Mouse (Mus musculus) G1E (cell line): ENCODE measurements around the gene Serinc3. TPM values are rescaled to one million over a fixed set of nuclear protein-coding genes. Genes with fewer than 3 reads are reported as not detected.
"Not testable (repeated sequence)": the region's sequence is repeated elsewhere in the genome, so short reads cannot be mapped to it uniquely, and the experiment has no call there.

Experiments
- ATAC-seq: 2 replicates; pipeline ENCODE4 v1.8.0; 2016; ENCODE audit warnings: mild to moderate bottlenecking; ENCODE audit not compliant: insufficient number of reproducible peaks, poor library complexity, low FRiP score, severe bottlenecking; ENCODE audit errors: extremely low read depth
- DNase-seq: peaks from one replicate; pipeline ENCODE4 v3.0.0; 2012; ENCODE audit warnings: low spot score
- H3K27me3 ChIP-seq: 2 replicates; pipeline ENCODE4 v1.6.1; 2012; ENCODE audit warnings: mild to moderate bottlenecking, low read length, inconsistent platforms; ENCODE audit not compliant: insufficient read depth
- H3K36me3 ChIP-seq: replicated peaks from 2 replicates; pipeline ENCODE3; 2012; ENCODE audit warnings: mild to moderate bottlenecking, inconsistent platforms
- H3K4me1 ChIP-seq: 2 replicates; pipeline ENCODE4 v1.6.1; 2012; ENCODE audit warnings: low read depth, low read length, inconsistent platforms, mixed read lengths; ENCODE audit not compliant: insufficient read depth
- H3K4me3 ChIP-seq: 2 replicates; pipeline ENCODE4 v1.5.1; 2012; ENCODE audit warnings: low read depth, mild to moderate bottlenecking, inconsistent platforms, low read length, moderate library complexity, mixed read lengths
- H3K9me3 ChIP-seq: replicated peaks from 2 replicates; pipeline ENCODE4 v1.6.1; 2012; ENCODE audit warnings: inconsistent platforms
- CTCF ChIP-seq: IDR thresholded peaks from 2 replicates; pipeline ENCODE4 v1.5.1; 2012; ENCODE audit warnings: low read depth, low read length, inconsistent platforms, mixed read lengths
- GATA1 ChIP-seq: IDR thresholded peaks from 2 replicates; pipeline ENCODE4 v1.6.1; 2012; ENCODE audit warnings: borderline replicate concordance, low read length, inconsistent platforms, mixed read lengths
- GATA2 ChIP-seq: IDR thresholded peaks from 2 replicates; pipeline ENCODE4 v1.6.1; 2012; ENCODE audit warnings: low read depth, low read length, inconsistent platforms, borderline replicate concordance
- POLR2AphosphoS5 ChIP-seq: IDR thresholded peaks from 2 replicates; pipeline ENCODE4 v1.6.1; 2012; ENCODE audit warnings: low read depth, low read length, inconsistent platforms; ENCODE audit not compliant: insufficient replicate concordance
- TAL1 ChIP-seq: conservative IDR thresholded peaks from 2 replicates; pipeline ENCODE4 v1.6.1; 2012; ENCODE audit warnings: low read depth, low read length, inconsistent platforms, mixed read lengths
- polyA plus RNA-seq: library from polyadenylated mRNA; stranded (reverse); fragments of >175 nt; gene quantifications from 2 replicates; pipeline ENCODE4 v1.2.3, GENCODE M21; 2012
- total RNA-seq, 2 experiments: library from RNA; stranded (forward) in 1 of 2; stranded (reverse) in 1 of 2; fragments of 200-1000 nt in 1 of 2; fragments of >200 nt in 1 of 2; fragmentation: Nextera tagmentation in 1 of 2; gene quantifications; 2 replicates each; pipeline ENCODE4 v1.2.3; 2014 to 2017

Serinc3 gene
- total and polyA plus RNA-seq, 3 experiments: 7.2 to 156 (median 55.0) TPM

DNA sequence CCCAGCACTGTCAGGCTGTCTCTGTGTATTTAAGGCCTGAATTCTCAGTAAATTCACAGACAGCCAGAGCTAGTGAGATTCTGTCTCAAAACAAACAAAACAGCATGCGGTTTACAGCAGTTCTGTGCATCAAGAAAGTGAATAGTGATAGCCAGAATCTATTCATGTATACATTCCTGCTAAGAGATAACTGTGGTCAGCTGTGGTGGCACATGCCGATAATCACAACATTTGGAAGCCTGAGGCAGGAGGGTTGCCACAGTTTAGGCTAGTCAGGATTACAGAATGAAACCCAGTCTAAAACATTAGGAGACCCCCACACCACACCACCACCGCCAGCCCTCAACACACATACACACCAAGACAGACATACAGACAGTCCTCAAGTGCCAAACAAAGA is 44.8 kb upstream of the Serinc3 start:
- peaks cover 27% of the 10 kb centered on the region for H3K36me3 ChIP-seq
- H3K4me1 ChIP-seq: peaks cover 61% of the 10 kb centered on the region
- no peak for ATAC-seq
- H3K27me3 ChIP-seq: no peaks in the 10 kb centered on the region
- DNase-seq: no peak
- H3K9me3 ChIP-seq: no peaks in the 10 kb centered on the region
- no peak for TF ChIP-seq CTCF
- no peak for TF ChIP-seq GATA2
- no peak for TF ChIP-seq GATA1
- no peak for TF ChIP-seq TAL1
- TF ChIP-seq POLR2AphosphoS5: no peak
- H3K4me3 ChIP-seq: no peak overlapping the region; the same call in 1 of the 2 replicates

GRCm38 (mm10) chr2:163688377-163688776 is 43.4 kb upstream of the Serinc3 start:
- H3K9me3 ChIP-seq, H3K4me3 ChIP-seq, ATAC-seq, H3K27me3 ChIP-seq, DNase-seq: not testable (repeated sequence)
- Histone ChIP-seq H3K4me1 (peaks cover 54% of the 10 kb centered on the region), H3K36me3 (peaks cover 19% of the 10 kb centered on the region)

- H3K4me1 ChIP-seq: peaks cover 44% of the 10 kb centered on the region
- peaks cover 18% of the 10 kb centered on the region for H3K36me3 ChIP-seq
- H3K9me3 ChIP-seq: no peaks in the 10 kb centered on the region
- H3K27me3 ChIP-seq: no peaks in the 10 kb centered on the region
- DNase-seq (no peak), ATAC-seq (no peak)
- H3K4me3 ChIP-seq: no peak overlapping the region
- TF ChIP-seq CTCF (no peak), GATA2 (no peak), GATA1 (no peak), TAL1 (no peak), POLR2AphosphoS5 (no peak)
Observed at GRCm38 (mm10) chr2:163686886-163687285, 42.0 kb upstream of the Serinc3 start.

- no peak overlapping the region for H3K4me3 ChIP-seq
- H3K27me3 ChIP-seq: no peaks in the 10 kb centered on the region
- DNase-seq (no peak), ATAC-seq (no peak)
- TF ChIP-seq TAL1 (no peak), CTCF (no peak), POLR2AphosphoS5 (no peak), GATA1 (no peak), GATA2 (no peak)
- H3K4me1 ChIP-seq: peaks cover 38% of the 10 kb centered on the region
- peaks cover 16% of the 10 kb centered on the region for H3K36me3 ChIP-seq
- H3K9me3 ChIP-seq: no peaks in the 10 kb centered on the region
Observed at GRCm38 (mm10) chr2:163686233-163686632, 41.3 kb upstream of the Serinc3 start.

GRCm38 (mm10) chr2:163685761-163686200 is 40.9 kb upstream of the Serinc3 start:
- no peak for TF ChIP-seq POLR2AphosphoS5
- no peak for TF ChIP-seq GATA2
- no peak for TF ChIP-seq CTCF
- TF ChIP-seq GATA1: no peak
- TF ChIP-seq TAL1: no peak
- H3K4me1 ChIP-seq: peaks cover 33% of the 10 kb centered on the region
- H3K36me3 ChIP-seq: peaks cover 19% of the 10 kb centered on the region
- no peak overlapping the region for H3K4me3 ChIP-seq
- H3K27me3 ChIP-seq: no peaks in the 10 kb centered on the region
- ATAC-seq (no peak), DNase-seq (no peak)
- no peaks in the 10 kb centered on the region for H3K9me3 ChIP-seq

- TF ChIP-seq POLR2AphosphoS5 (no peak), GATA2 (no peak), TAL1 (no peak)
- no peak for DNase-seq
- Histone ChIP-seq H3K36me3 (peaks cover 17% of the 10 kb centered on the region), H3K9me3 (no peaks in the 10 kb centered on the region), H3K4me3 (no peak overlapping the region), H3K27me3 (no peaks in the 10 kb centered on the region), H3K4me1 (peaks cover 28% of the 10 kb centered on the region)
- ATAC-seq: no peak
Observed at GRCm38 (mm10) chr2:163685287-163685686, 40.4 kb upstream of the Serinc3 start.

GRCm38 (mm10) chr2:163682344-163682743 is 37.4 kb upstream of the Serinc3 start:
- Histone ChIP-seq H3K4me3 (no peak overlapping the region), H3K27me3 (no peaks in the 10 kb centered on the region), H3K9me3 (no peaks in the 10 kb centered on the region), H3K4me1 (peaks cover 20% of the 10 kb centered on the region), H3K36me3 (peaks cover 24% of the 10 kb centered on the region)
- no peak for TF ChIP-seq TAL1
- TF ChIP-seq GATA2: no peak
- TF ChIP-seq CTCF: no peak
- no peak for TF ChIP-seq POLR2AphosphoS5
- no peak for TF ChIP-seq GATA1
- ATAC-seq: no peak
- no peak for DNase-seq
